Comparison of ENCODE assay signal across 8 mouse cellular contexts in genomic region chr5:35628685-35629084, GRCm38 (mm10). TPM values are rescaled to one million over a fixed set of nuclear protein-coding genes. Genes with fewer than 3 reads are reported as not detected.
DNase-seq lines count a peak whose midpoint lies in the region; ATAC-seq lines count a peak whose summit lies in the region.

No protein-coding gene starts in this region.

- no peaks in the 10 kb centered on the region for H3K36me3 ChIP-seq in liver, embryonic 11.5 days (ENCODE audit: control insufficient read depth, insufficient read depth, low read length)

- no peak overlapping the region for H3K27ac ChIP-seq in liver, embryonic 11.5 days (ENCODE audit: low read depth, low read length)

- no peak overlapping the region for H3K4me2 ChIP-seq in liver, embryonic 11.5 days

- H3K9ac ChIP-seq in liver, embryonic 11.5 days (ENCODE audit: low read depth, low read length): no peak overlapping the region

- ATAC-seq in liver, embryonic 11.5 days (replicated peaks; ENCODE audit: low FRiP score): no peak
- no peak for ATAC-seq in inflammation-experienced regulatory T-cells, adult 6 months

- 40% methylated on average over 1 of the region's 1 CpGs for WGBS in liver, embryonic 11.5 days

- H3K4me1 ChIP-seq in liver, embryonic 11.5 days (replicated peaks; ENCODE audit: control insufficient read depth, insufficient read depth, low read length): no peaks in the 10 kb centered on the region

- no peak overlapping the region for H3K4me3 ChIP-seq in liver, embryonic 11.5 days (ENCODE audit: low read depth, low read length)

- no peaks in the 10 kb centered on the region for H3K27me3 ChIP-seq in liver, embryonic 11.5 days (replicated peaks; ENCODE audit: control insufficient read depth, insufficient read depth, low read length)

- DNase-seq in adrenal gland, postnatal 10 days: peak; percentile 59
- no peak for DNase-seq in adrenal gland, postnatal 4 days (ENCODE audit: low spot score in 2 of 2)
- DNase-seq in liver: peak; percentile 14
- no peak for DNase-seq in liver, embryonic 11.5 days (ENCODE audit: low spot score)
- DNase-seq in layer of hippocampus, postnatal 10 days (ENCODE audit: low spot score in 2 of 2): peak; percentile 59 to 65
- peak; percentile 47 for DNase-seq in right cerebral cortex, adult 18-20 months
- no peak for DNase-seq in thymus, adult 18-20 months

- H3K9me3 ChIP-seq in liver, embryonic 11.5 days (ENCODE audit: control insufficient read depth, low read length): no peaks in the 10 kb centered on the region

RNA-seq across cellular contexts. Expression of gene Acox3, which starts 45.8 kb away (rescaled TPM):
- total RNA-seq in adrenal gland, postnatal 10 days (2021): 10 to 100 TPM; 30.5 to 41.1 TPM
- 10 to 100 TPM; 44.0 to 46.6 TPM for total RNA-seq in adrenal gland, postnatal 4 days (2021)
- polyA plus RNA-seq in liver, embryonic 11.5 days (2014; fragmentation: Nextera tagmentation; extraction: Ambion mirVana): 6.5 and 6.7 TPM in 2 replicates
- total RNA-seq in layer of hippocampus, postnatal 10 days (2021): 10 to 100 TPM; 26.8 to 31.6 TPM
- 10 to 100 TPM; 20.1 to 25.4 (median 23.4) TPM for polyA plus RNA-seq in inflammation-experienced regulatory T-cells, adult 6 months (2017; shearing (Covaris generic))

RNA-seq across cellular contexts. Expression of gene Htra3, which starts 50.9 kb away (rescaled TPM):
- 10 to 100 TPM; 51.0 to 61.0 TPM for total RNA-seq in adrenal gland, postnatal 10 days (2021)
- total RNA-seq in adrenal gland, postnatal 4 days (2021): 10 to 100 TPM; 39.0 to 45.2 TPM
- polyA plus RNA-seq in liver, embryonic 11.5 days (2014; fragmentation: Nextera tagmentation; extraction: Ambion mirVana): 1.7 and 2.3 TPM in 2 replicates
- 10 to 100 TPM; 15.4 to 18.2 TPM for total RNA-seq in layer of hippocampus, postnatal 10 days (2021)
- polyA plus RNA-seq in inflammation-experienced regulatory T-cells, adult 6 months (2017; shearing (Covaris generic)): not detected

RNA-seq across cellular contexts. Expression of gene Trmt44, which starts 53.8 kb away (rescaled TPM):
- total RNA-seq in adrenal gland, postnatal 10 days (2021): 1 to 10 TPM; 5.6 to 7.9 TPM
- 10 to 100 TPM; 11.2 to 12.1 TPM for total RNA-seq in adrenal gland, postnatal 4 days (2021)
- polyA plus RNA-seq in liver, embryonic 11.5 days (2014; fragmentation: Nextera tagmentation; extraction: Ambion mirVana): 7.8 and 9.2 TPM in 2 replicates
- 1 to 10 TPM; 8.3 to 9.5 TPM for total RNA-seq in layer of hippocampus, postnatal 10 days (2021)
- 1 to 10 TPM; 2.0 to 3.1 (median 2.9) TPM for polyA plus RNA-seq in inflammation-experienced regulatory T-cells, adult 6 months (2017; shearing (Covaris generic))

Comparison
In these comparisons a context has a peak if more than half of its experiments do, and no peak if none do; other contexts are left out.
1. DNase-seq: peak in adrenal gland, postnatal 10 days (single experiment), liver (single experiment), layer of hippocampus, postnatal 10 days (2 of 2) and right cerebral cortex, adult 18-20 months (single experiment); none in adrenal gland, postnatal 4 days (0 of 2), liver, embryonic 11.5 days (single experiment) and thymus, adult 18-20 months (0 of 2).